Mouse (Mus musculus): ENCODE data around the gene Acaca. TPM values are rescaled to one million over a fixed set of nuclear protein-coding genes. Genes with fewer than 3 reads are reported as not detected.

Acaca gene
- polyA plus RNA-seq, 1 experiment from 2014 or later, result 26.4 TPM

- Histone ChIP-seq H3K36me3 (no peaks in the 10 kb centered on the region), H3K27ac (replicated peaks) (no peak overlapping the region), H3K27me3 (no peaks in the 10 kb centered on the region), H3K9me3 (no peaks in the 10 kb centered on the region), H3K4me2 (replicated peaks) (no peak overlapping the region), H3K9ac (replicated peaks) (no peak overlapping the region), H3K4me1 (no peaks in the 10 kb centered on the region), H3K4me3 (no peak overlapping the region)
- no peak for ATAC-seq (replicated peaks)
- 93% methylated on average over 6 of the region's 6 CpGs for WGBS
Observed at GRCm38 (mm10) chr11:84164123-84164522, 34.7 kb downstream of the Acaca start.

GRCm38 (mm10) chr11:84164561-84164960 lies 35.1 kb downstream of the Acaca start:
- ATAC-seq (replicated peaks), result no peak
- Histone ChIP-seq H3K9me3 (no peaks in the 10 kb centered on the region), H3K36me3 (no peaks in the 10 kb centered on the region), H3K27me3 (no peaks in the 10 kb centered on the region), H3K4me1 (no peaks in the 10 kb centered on the region), H3K9ac (replicated peaks) (no peak overlapping the region), H3K4me3 (no peak overlapping the region), H3K4me2 (replicated peaks) (no peak overlapping the region), H3K27ac (replicated peaks) (no peak overlapping the region)
- WGBS, result 75% methylated on average over 4 of the region's 4 CpGs

- no peaks in the 10 kb centered on the region for H3K9me3 ChIP-seq
- H3K27me3 ChIP-seq, result no peaks in the 10 kb centered on the region
- H3K4me2 ChIP-seq (replicated peaks), result no peak within 1 kb of the TSS
- H3K36me3 ChIP-seq, result no peaks in the 10 kb centered on the region
- H3K4me3 ChIP-seq, result no peak within 1 kb of the TSS
- no peak within 1 kb of the TSS for H3K27ac ChIP-seq (replicated peaks)
- no peaks in the 10 kb centered on the region for H3K4me1 ChIP-seq
- no peak within 1 kb of the TSS for H3K9ac ChIP-seq (replicated peaks)
- 89% methylated on average over 5 of the region's 5 CpGs for WGBS
- no peak for ATAC-seq (replicated peaks)
Observed at GRCm38 (mm10) chr11:84167046-84167526, 37.6 kb downstream of the Acaca start, which contains the start of gene Gm11437. TSS of gene Gm11437 (minus strand) at chr11:84167476.

- WGBS, result 24% methylated on average over 7 of the region's 7 CpGs
- Histone ChIP-seq H3K4me3 (no peak overlapping the region), H3K9me3 (no peaks in the 10 kb centered on the region), H3K27me3 (no peaks in the 10 kb centered on the region), H3K9ac (replicated peaks) (no peak overlapping the region), H3K27ac (replicated peaks) (no peak overlapping the region), H3K4me2 (replicated peaks) (no peak overlapping the region), H3K36me3 (no peaks in the 10 kb centered on the region), H3K4me1 (no peaks in the 10 kb centered on the region)
- no peak for ATAC-seq (replicated peaks)
Observed at GRCm38 (mm10) chr11:84168701-84169288, 39.3 kb downstream of the Acaca start.

GRCm38 (mm10) chr11:84172539-84173435 lies 43.3 kb downstream of the Acaca start:
- Histone ChIP-seq H3K9ac (replicated peaks) (no peak overlapping the region), H3K4me1 (no peaks in the 10 kb centered on the region), H3K4me2 (replicated peaks) (no peak overlapping the region), H3K27ac (replicated peaks) (no peak overlapping the region), H3K4me3 (no peak overlapping the region), H3K27me3 (no peaks in the 10 kb centered on the region), H3K9me3 (no peaks in the 10 kb centered on the region), H3K36me3 (no peaks in the 10 kb centered on the region)
- WGBS, result 62% methylated on average over 11 of the region's 11 CpGs
- ATAC-seq (replicated peaks), result no peak

GRCm38 (mm10) chr11:84178571-84178970 lies 49.1 kb downstream of the Acaca start:
- Histone ChIP-seq H3K27me3 (no peaks in the 10 kb centered on the region), H3K9me3 (no peaks in the 10 kb centered on the region), H3K9ac (replicated peaks) (no peak overlapping the region), H3K4me2 (replicated peaks) (peak overlapping the region; percentile 79), H3K4me3 (peak overlapping the region; percentile 94; the same call in 1 of the 2 replicates), H3K27ac (replicated peaks) (no peak overlapping the region), H3K36me3 (no peaks in the 10 kb centered on the region), H3K4me1 (peaks cover 17% of the 10 kb centered on the region)
- no peak for ATAC-seq (replicated peaks)
- WGBS, result 46% methylated on average over 4 of the region's 4 CpGs

- 1% methylated on average over 82 of the region's 85 CpGs for WGBS
- peaks cover 17% of the 10 kb centered on the region for H3K4me1 ChIP-seq
- H3K9me3 ChIP-seq, result no peaks in the 10 kb centered on the region
- H3K36me3 ChIP-seq, result no peaks in the 10 kb centered on the region
- H3K4me2 ChIP-seq (replicated peaks), result peak overlapping the region; percentile 79
- H3K9ac ChIP-seq (replicated peaks), result peak overlapping the region; percentile 82
- ATAC-seq (replicated peaks), result peak; percentile 97
- peak overlapping the region; percentile 92 for H3K27ac ChIP-seq (replicated peaks)
- H3K27me3 ChIP-seq, result no peaks in the 10 kb centered on the region
- peak overlapping the region; percentile 94 for H3K4me3 ChIP-seq
Observed at GRCm38 (mm10) chr11:84179226-84179953, 49.9 kb downstream of the Acaca start.

- no peaks in the 10 kb centered on the region for H3K36me3 ChIP-seq
- H3K4me3 ChIP-seq, result peak overlapping the region; percentile 94
- no peaks in the 10 kb centered on the region for H3K9me3 ChIP-seq
- 0% methylated on average over 42 of the region's 44 CpGs for WGBS
- H3K27me3 ChIP-seq, result no peaks in the 10 kb centered on the region
- no peak; the same call in 1 of the 2 replicates for ATAC-seq (replicated peaks)
- H3K4me2 ChIP-seq (replicated peaks), result peak overlapping the region; percentile 79
- peaks cover 17% of the 10 kb centered on the region for H3K4me1 ChIP-seq
- H3K27ac ChIP-seq (replicated peaks), result peak overlapping the region; percentile 92
- H3K9ac ChIP-seq (replicated peaks), result peak overlapping the region; percentile 82
Observed at GRCm38 (mm10) chr11:84179954-84180598, 50.6 kb downstream of the Acaca start.

GRCm38 (mm10) chr11:84181286-84181685 lies 51.8 kb downstream of the Acaca start:
- 58% methylated on average over 2 of the region's 2 CpGs for WGBS
- Histone ChIP-seq H3K27me3 (no peaks in the 10 kb centered on the region), H3K4me3 (peak overlapping the region; percentile 94; the same call in 1 of the 2 replicates), H3K4me1 (peaks cover 17% of the 10 kb centered on the region), H3K4me2 (replicated peaks) (peak overlapping the region; percentile 79), H3K27ac (replicated peaks) (no peak overlapping the region), H3K9me3 (no peaks in the 10 kb centered on the region), H3K9ac (replicated peaks) (no peak overlapping the region), H3K36me3 (no peaks in the 10 kb centered on the region)
- ATAC-seq (replicated peaks), result no peak

- H3K4me1 ChIP-seq, result no peaks in the 10 kb centered on the region
- no peak overlapping the region for H3K4me2 ChIP-seq (replicated peaks)
- H3K9me3 ChIP-seq, result no peaks in the 10 kb centered on the region
- H3K27me3 ChIP-seq, result no peaks in the 10 kb centered on the region
- no peak for ATAC-seq (replicated peaks)
- no peak overlapping the region for H3K27ac ChIP-seq (replicated peaks)
- no peak overlapping the region for H3K9ac ChIP-seq (replicated peaks)
- 88% methylated on average over 3 of the region's 3 CpGs for WGBS
- H3K4me3 ChIP-seq, result no peak overlapping the region
- no peaks in the 10 kb centered on the region for H3K36me3 ChIP-seq
Observed at GRCm38 (mm10) chr11:84188530-84188929, 59.1 kb downstream of the Acaca start.

- H3K4me2 ChIP-seq (replicated peaks), result no peak overlapping the region
- 91% methylated on average over 8 of the region's 8 CpGs for WGBS
Observed at GRCm38 (mm10) chr11:84190581-84191233, 61.2 kb downstream of the Acaca start.

More at GRCm38 (mm10) chr11:84190581-84191233, 61.2 kb downstream of the Acaca start:
- H3K27me3 ChIP-seq, result no peaks in the 10 kb centered on the region
- H3K27ac ChIP-seq (replicated peaks), result no peak overlapping the region
- no peaks in the 10 kb centered on the region for H3K4me1 ChIP-seq
- H3K36me3 ChIP-seq, result no peaks in the 10 kb centered on the region
- no peak for ATAC-seq (replicated peaks)
- no peak overlapping the region for H3K4me3 ChIP-seq
- H3K9ac ChIP-seq (replicated peaks), result no peak overlapping the region
- H3K9me3 ChIP-seq, result no peaks in the 10 kb centered on the region
